22 mouse cellular contexts compared by ENCODE assay signal in genomic region chr9:61280856-61281582, GRCm38 (mm10).
"Had no signal": no experiment of that assay in that cellular context is flagged by ENCODE, and none has a peak within 500 bp of the region (broad histone marks: within the 10 kb centered on the region; RNA-seq: fewer than 3 reads in every experiment).

No protein-coding gene starts in this region.

- H3K27ac ChIP-seq: kidney, embryonic 15.5 days; left cerebral cortex, adult 2 months; limb, embryonic 15.5 days; liver, embryonic 15.5 days; lung, embryonic 15.5 days; midbrain, embryonic 10.5 days; midbrain, embryonic 13.5 days; neural tube, embryonic 13.5 days had no signal

- H3K4me2 ChIP-seq: kidney, embryonic 15.5 days; limb, embryonic 15.5 days; liver, embryonic 11.5 days; liver, embryonic 15.5 days; lung, embryonic 15.5 days; midbrain, embryonic 13.5 days; neural tube, embryonic 13.5 days had no signal

- H3K4me3 ChIP-seq: kidney, embryonic 15.5 days; left cerebral cortex, adult 2 months; limb, embryonic 15.5 days; liver, embryonic 15.5 days; lung, embryonic 15.5 days; megakaryocyte, embryonic 14.5 days; midbrain, embryonic 10.5 days; midbrain, embryonic 13.5 days; myocyte; neural tube, embryonic 13.5 days had no signal

- H3K36me3 ChIP-seq: kidney, embryonic 15.5 days; limb, embryonic 15.5 days; liver, embryonic 15.5 days; lung, embryonic 15.5 days; midbrain, embryonic 10.5 days; midbrain, embryonic 13.5 days; neural tube, embryonic 13.5 days had no signal

- ATAC-seq: midbrain, embryonic 13.5 days; midbrain, embryonic 16.5 days had no signal

- H3K9ac ChIP-seq: kidney, embryonic 15.5 days; limb, embryonic 15.5 days; liver, embryonic 15.5 days; lung, embryonic 15.5 days; midbrain, embryonic 13.5 days; neural tube, embryonic 13.5 days had no signal

- H3K9me3 ChIP-seq: kidney, embryonic 15.5 days; limb, embryonic 15.5 days; liver, embryonic 15.5 days; lung, embryonic 15.5 days; midbrain, embryonic 10.5 days; midbrain, embryonic 13.5 days; neural tube, embryonic 13.5 days had no signal

- DNase-seq: kidney, postnatal 10 days; kidney, postnatal 36 days; layer of hippocampus, postnatal 36 days; lung, adult 18-20 months; lung, postnatal 10 days; lung, postnatal 36 days; retina, postnatal 1 day; right cerebral cortex, postnatal 25 days; thymus, adult 18-20 months; thymus, postnatal 36 days had no signal
